Mouse (Mus musculus) embryonic facial prominence, embryonic 12.5 days (tissue): ENCODE data around the gene Vmn2r35. TPM values are rescaled to one million over a fixed set of nuclear protein-coding genes. Genes with fewer than 3 reads are reported as not detected.
"Not testable (repeated sequence)": the region's sequence is repeated elsewhere in the genome, so short reads cannot be mapped to it uniquely, and the experiment has no call there.

Experiments
- ATAC-seq: fragments of 200-750 bp; cut with Nextera tagmentation; 2 replicates; pipeline ENCODE4 v1.8.0; 2017; ENCODE audit not compliant: insufficient number of reproducible peaks, insufficient read depth, low FRiP score, low TSS enrichment
- H3K27ac ChIP-seq: fragments of 300-500 bp; sonication (generic); 2 replicates; pipeline ENCODE4 v1.5.1; 2016; ENCODE audit warnings: mild to moderate bottlenecking
- H3K27me3 ChIP-seq: fragments of 300-500 bp; sonication (generic); 2 replicates; pipeline ENCODE4 v1.6.1; 2016; ENCODE audit warnings: mild to moderate bottlenecking, moderate library complexity
- H3K36me3 ChIP-seq: fragments of 300-500 bp; sonication (generic); 2 replicates; pipeline ENCODE4 v1.6.1; 2016; ENCODE audit warnings: mild to moderate bottlenecking
- H3K4me1 ChIP-seq: fragments of 300-500 bp; sonication (generic); 2 replicates; pipeline ENCODE4 v1.6.1; 2016
- H3K4me2 ChIP-seq: fragments of 300-500 bp; sonication (generic); replicated peaks from 2 replicates; pipeline ENCODE4 v1.6.1; 2016; ENCODE audit warnings: mild to moderate bottlenecking, moderate library complexity
- H3K4me3 ChIP-seq: fragments of 300-500 bp; sonication (generic); 2 replicates; pipeline ENCODE4 v1.5.1; 2016; ENCODE audit warnings: mild to moderate bottlenecking
- H3K9ac ChIP-seq: fragments of 300-500 bp; sonication (generic); 2 replicates; pipeline ENCODE4 v1.6.1; 2016; ENCODE audit warnings: mild to moderate bottlenecking, moderate library complexity
- H3K9me3 ChIP-seq: fragments of 300-500 bp; sonication (generic); 2 replicates; pipeline ENCODE4 v1.6.1; 2016; ENCODE audit warnings: mild to moderate bottlenecking, moderate library complexity
- WGBS: fragments of 180-500 bp; shearing (Covaris S2); methylation state at CpG from one replicate; pipeline ENCODE4 v1.1.7; 2016; 5-methylcytosine and 5-hydroxymethylcytosine counted together
- polyA plus RNA-seq: library from polyadenylated mRNA; unstranded; fragments of >200 nt; fragmentation: Nextera tagmentation; extraction: Ambion mirVana; gene quantifications from 2 replicates; pipeline ENCODE4 v1.2.1, GENCODE M21; 2016

Vmn2r35 gene
- not detected in 2 replicates for polyA plus RNA-seq

GRCm38 (mm10) chr7:7819767-7820166 lies at the start of gene Vmn2r35:
Gene Vmn2r35 (minus strand): TSS chr7:7819867.
- not testable (repeated sequence) for H3K4me2 ChIP-seq, H3K9me3 ChIP-seq, H3K27ac ChIP-seq, H3K4me1 ChIP-seq, H3K4me3 ChIP-seq, ATAC-seq, H3K36me3 ChIP-seq, H3K27me3 ChIP-seq, H3K9ac ChIP-seq
- WGBS = no CpG with 5 or more reads among the region's 1 CpGs

- not testable (repeated sequence) for H3K27me3 ChIP-seq, H3K4me2 ChIP-seq, H3K36me3 ChIP-seq, H3K27ac ChIP-seq, H3K9ac ChIP-seq, ATAC-seq, H3K9me3 ChIP-seq, H3K4me1 ChIP-seq, H3K4me3 ChIP-seq
- 94% methylated on average over 8 of the region's 25 CpGs for WGBS
Observed at GRCm38 (mm10) chr7:7794196-7794595, 25.5 kb downstream of the Vmn2r35 start.

Other genes with a start within 250 kb of the Vmn2r35 start
- not detected in 2 replicates for gene Vmn2r34, start 130.4 kb downstream of the Vmn2r35 start, polyA plus RNA-seq
- not detected in 2 replicates for gene Vmn2r36, start 82.6 kb upstream of the Vmn2r35 start, polyA plus RNA-seq